Mouse (Mus musculus): ENCODE measurements around the gene Gm7694.
A peak's percentile ranks its signal among the peaks of the same experiment; 100 is the strongest.

Gm7694 gene

DNA sequence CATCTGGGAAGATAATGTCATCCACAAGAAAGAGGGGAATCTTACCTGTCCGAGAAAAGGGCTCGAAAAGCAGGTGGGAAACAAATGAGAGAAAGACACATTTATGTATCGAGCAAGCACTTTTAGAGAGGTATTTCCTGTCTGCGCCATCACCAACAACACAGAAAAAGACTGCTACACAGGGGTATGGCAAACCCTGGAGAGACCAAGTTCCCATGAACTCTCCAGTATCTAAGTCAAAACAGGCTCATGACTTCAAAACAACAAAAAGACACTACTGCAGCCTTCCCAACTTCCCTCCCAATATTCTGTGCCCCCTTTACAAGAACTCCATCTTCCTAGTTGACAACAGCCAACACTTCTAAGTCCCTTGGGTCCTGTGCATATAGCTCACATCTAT lies at the start of gene Gm7694:
TSS of gene Gm7694 (minus strand) at position 101 of the 400 bp plus-strand sequence.
- DNase-seq (ENCODE audit: low spot score in 2 of 2), result no peak

DNA sequence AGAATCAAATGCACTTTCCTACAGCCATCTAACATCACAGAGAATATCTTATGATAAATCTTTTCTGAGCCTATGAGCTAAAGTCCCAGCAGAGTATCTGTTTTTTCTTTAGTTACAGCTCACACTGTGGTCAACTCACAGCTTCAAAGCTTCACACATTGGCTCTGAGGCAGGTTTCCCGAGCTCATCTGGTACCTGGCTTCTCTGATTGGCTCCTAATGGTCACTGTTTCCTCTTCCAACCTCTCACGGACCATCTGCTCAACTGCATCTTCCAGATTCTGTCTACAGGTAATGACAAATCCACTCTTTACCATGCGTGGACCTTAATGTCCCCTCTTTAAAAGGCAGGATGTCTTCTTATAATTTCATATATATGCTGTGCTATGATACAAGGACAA lies 47.2 kb upstream of the Gm7694 start:
- no peak for DNase-seq (ENCODE audit: low spot score in 2 of 2)

DNA sequence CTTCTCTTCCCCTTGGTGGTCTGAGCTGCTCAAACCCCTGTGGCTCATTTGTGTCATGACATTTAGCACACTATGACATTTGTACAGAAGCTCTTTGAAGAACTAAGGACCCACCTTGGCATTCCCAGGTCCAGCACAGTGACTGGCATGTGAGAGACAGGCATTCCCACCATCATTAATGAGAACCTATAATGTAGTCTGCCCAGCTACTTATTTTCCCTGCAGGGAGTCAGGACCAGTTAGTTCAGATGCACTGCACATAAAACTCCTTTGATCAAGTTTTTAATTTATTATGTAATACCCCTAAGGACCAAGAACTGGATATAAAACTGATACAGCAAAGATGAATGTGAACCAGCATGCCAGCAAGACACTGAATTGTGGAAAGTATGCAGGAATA lies 44.9 kb upstream of the Gm7694 start:
- DNase-seq (ENCODE audit: low spot score in 2 of 2), result no peak

- no peak for DNase-seq (ENCODE audit: low spot score in 2 of 2)
Measured at GRCm38 (mm10) chr1:170346266-170346665, 40.1 kb upstream of the Gm7694 start.

DNA sequence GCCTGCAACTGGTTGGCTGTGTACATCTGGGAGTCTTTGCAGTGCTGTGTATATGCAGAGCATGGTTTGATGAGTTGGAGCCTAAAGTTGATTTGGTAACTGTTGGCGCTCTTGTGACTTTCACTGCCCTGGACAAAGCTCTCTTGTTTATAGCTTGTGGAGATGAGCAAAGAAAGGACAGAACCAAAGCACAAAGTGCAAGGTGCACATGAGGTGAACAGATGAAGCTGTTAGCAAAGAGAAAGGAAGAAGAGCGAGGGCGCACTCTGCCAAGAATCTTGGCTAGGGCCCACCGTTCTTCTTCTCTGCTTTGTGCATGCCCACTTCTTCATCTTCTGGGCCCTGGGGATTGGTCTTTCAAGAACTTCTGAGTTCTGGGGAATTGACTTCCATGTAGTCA lies 37.8 kb upstream of the Gm7694 start:
- no peak for DNase-seq (ENCODE audit: low spot score in 2 of 2)

DNA sequence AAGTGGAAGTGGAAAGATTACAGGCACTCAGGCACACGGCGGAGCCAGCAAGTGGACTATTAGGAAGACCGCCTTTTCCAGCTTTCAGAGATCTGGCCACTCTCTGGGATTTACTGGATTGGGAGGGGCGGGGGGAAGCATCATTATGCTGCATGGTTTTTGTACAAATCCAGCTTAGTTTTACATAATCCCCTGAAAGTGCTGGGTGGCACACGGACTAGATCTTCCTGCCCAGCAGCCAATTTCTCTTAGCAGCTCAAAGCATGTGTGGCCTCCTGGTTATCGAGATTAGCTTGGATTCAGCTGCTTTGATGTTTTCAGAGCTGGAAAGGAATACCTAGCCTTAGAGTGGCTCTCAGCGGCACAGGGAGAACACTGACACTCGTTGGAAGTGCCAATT lies 36.9 kb upstream of the Gm7694 start:
- no peak for DNase-seq (ENCODE audit: low spot score in 2 of 2)

- DNase-seq (ENCODE audit: low spot score in 2 of 2), result no peak
Measured at GRCm38 (mm10) chr1:170339943-170340342, 33.8 kb upstream of the Gm7694 start.

GRCm38 (mm10) chr1:170332775-170333174 lies 26.6 kb upstream of the Gm7694 start:
- no peak for DNase-seq (ENCODE audit: low spot score in 2 of 2)

GRCm38 (mm10) chr1:170331926-170332325 lies 25.8 kb upstream of the Gm7694 start:
- DNase-seq (ENCODE audit: low spot score in 2 of 2), result no peak

- no peak for DNase-seq (ENCODE audit: low spot score in 2 of 2)
Measured at GRCm38 (mm10) chr1:170325277-170325676, 19.1 kb upstream of the Gm7694 start.

GRCm38 (mm10) chr1:170324312-170324711 lies 18.2 kb upstream of the Gm7694 start:
- DNase-seq (ENCODE audit: low spot score in 2 of 2), result no peak

DNA sequence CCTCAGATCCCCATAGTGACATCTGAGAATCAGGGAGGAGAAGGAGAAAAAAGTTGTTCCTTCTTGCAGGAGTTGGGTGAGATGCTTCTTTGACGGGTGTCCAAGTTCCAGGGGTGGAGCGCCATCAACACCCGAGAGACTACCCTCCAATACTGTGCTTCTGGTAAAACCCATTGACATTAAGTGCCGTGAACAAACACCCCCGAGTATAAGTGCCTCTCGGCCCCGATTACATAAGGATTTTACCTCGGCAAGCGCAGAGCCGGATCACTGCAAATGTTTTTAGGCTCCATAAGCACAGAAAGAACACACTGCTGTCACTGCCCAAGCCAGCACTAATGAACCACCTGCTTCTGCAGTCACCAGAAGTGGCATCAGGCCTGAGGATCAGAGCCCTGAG lies 16.9 kb upstream of the Gm7694 start:
- no peak for DNase-seq (ENCODE audit: low spot score in 2 of 2)

GRCm38 (mm10) chr1:170322046-170322445 lies 15.9 kb upstream of the Gm7694 start:
- DNase-seq (ENCODE audit: low spot score in 2 of 2), result no peak

DNA sequence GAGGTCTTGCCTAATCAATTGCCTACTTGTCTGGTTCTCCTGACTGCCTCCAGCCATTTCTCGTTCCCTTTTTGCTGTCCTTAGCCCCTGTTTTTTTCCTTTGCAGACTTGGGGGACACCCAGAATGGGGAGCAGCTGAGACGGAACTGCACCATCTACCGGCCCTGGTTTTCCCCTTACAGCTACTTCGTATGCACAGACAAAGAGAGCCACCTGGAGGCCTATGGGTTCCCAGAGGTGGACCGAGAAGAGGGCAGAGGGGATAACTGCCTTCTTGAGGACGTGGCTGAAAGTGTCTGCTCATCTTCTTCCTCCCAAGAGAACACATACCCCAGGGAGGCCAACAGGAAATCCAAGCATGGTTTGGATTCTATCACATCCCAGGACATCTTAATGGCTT lies 5.3 kb upstream of the Gm7694 start:
- no peak for DNase-seq (ENCODE audit: low spot score in 2 of 2)

GRCm38 (mm10) chr1:170308503-170308902 lies 2.4 kb upstream of the Gm7694 start, which contains the start of gene Spata46:
Spata46 (plus strand) TSS chr1:170308803.
- DNase-seq (ENCODE audit: low spot score in 2 of 2), result no peak

GRCm38 (mm10) chr1:170305002-170305401 lies 1.1 kb downstream of the Gm7694 start:
- DNase-seq (ENCODE audit: low spot score in 2 of 2), result no peak

- DNase-seq (ENCODE audit: low spot score in 2 of 2), result no peak
Measured at GRCm38 (mm10) chr1:170303103-170303502, 3.0 kb downstream of the Gm7694 start.

GRCm38 (mm10) chr1:170302456-170302855 lies 3.7 kb downstream of the Gm7694 start:
- no peak for DNase-seq (ENCODE audit: low spot score in 2 of 2)

DNA sequence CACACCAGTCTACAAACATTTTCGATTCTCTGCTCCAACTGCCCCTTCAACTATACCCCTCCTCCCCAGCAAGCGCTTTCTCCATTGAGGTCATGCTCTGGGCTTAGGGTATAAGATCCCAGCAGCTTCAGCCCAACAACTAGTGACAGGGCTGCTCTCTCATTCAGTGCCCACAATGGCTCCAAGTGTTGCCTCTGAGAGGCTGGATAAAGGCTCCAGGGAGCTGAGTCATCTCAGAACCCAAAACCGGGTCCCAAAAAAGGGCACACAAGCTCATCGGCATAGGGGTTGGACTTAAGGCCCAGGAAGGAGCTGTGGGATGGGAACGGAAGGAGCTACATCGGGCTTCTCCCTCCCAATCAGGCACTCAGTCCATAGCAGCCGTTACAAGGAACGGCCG lies 4.4 kb downstream of the Gm7694 start:
- no peak for DNase-seq (ENCODE audit: low spot score in 2 of 2)

DNA sequence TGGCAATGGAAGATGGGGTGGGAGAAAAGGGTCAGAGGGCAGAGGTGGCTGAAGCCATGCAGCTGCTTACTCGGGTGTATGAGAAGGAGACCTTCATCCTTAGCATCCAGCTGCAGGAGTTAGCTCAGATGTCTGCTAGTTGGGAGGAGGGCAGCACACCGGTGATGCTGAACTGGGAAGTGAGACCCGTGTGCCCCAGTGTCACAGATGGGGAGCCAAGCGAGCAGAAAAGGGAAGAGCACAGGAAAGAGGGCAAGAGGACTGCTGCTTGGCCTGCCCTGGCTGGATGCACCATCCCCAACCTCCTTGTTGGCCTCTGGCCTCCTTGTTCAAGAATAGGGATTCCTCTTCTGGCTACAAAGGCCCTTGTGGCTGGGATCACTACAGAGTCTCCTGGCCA lies 6.6 kb downstream of the Gm7694 start:
- DNase-seq (ENCODE audit: low spot score in 2 of 2), result no peak

- DNase-seq (ENCODE audit: low spot score in 2 of 2), result no peak
Measured at GRCm38 (mm10) chr1:170294786-170295570, 11.2 kb downstream of the Gm7694 start.

GRCm38 (mm10) chr1:170293257-170293656 lies 12.9 kb downstream of the Gm7694 start:
- no peak for DNase-seq (ENCODE audit: low spot score in 2 of 2)

DNA sequence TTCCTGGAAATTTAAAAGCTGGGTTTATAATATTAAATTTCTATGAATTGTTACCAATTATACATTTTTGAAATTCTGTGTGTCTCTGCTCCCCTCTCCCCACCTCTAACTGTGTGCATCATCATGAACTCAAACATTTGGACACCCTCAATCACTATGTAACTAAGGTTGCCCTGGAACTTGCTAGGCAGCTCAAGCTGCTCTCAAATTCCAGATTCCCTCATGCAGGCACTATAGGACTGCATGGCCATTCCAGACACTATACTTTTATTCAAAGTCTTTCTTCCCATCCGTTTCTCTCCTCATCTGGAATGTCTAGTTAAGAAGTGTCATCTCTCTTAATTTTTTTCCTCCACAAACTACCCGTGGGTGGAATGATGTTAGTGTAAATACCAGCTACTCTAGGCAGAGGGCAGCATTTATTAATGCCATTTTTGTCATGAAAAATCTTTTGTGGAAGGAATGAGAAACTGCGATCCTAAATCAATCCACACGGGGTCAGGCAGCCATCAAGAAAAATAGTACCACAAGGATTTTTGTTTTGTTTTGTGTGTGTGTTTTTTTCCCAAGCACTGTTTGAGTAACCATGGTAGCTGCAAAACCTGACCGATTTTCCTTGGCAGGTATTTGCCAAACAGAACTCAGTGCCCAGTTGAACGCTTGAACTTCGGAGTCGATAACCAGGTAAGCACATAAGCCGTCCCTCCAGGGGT lies 13.7 kb downstream of the Gm7694 start:
- DNase-seq (ENCODE audit: low spot score in 2 of 2), result peak; percentile 44 to 54
